In the genomic region with DNA sequence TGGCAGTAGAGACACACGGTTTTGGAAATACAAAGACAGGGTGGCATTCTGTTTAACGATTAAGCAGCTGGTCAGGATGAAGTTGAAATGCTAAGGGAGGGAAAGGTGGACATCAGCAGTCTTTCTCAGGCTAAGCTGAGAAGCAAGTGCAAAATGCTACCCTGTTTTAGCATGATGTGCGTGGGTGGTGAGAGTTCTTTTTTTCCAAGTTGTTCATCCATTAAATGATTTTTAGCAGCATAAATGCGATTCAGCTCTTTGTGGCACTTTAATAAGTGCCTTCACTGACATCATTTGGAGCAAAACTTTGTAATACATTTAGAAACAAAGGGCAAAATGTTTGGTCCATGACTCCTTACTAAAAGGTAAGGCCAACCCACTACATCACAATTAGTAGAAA, we compare ENCODE assay signal across 11 mouse cellular contexts. TPM values are rescaled to one million over a fixed set of nuclear protein-coding genes. Genes with fewer than 3 reads are reported as not detected.
DNase-seq lines count a peak whose midpoint lies in the region; ATAC-seq lines count a peak whose summit lies in the region.
"Had no signal": no experiment of that assay in that cellular context is flagged by ENCODE, and none has a peak within 500 bp of the region (broad histone marks: within the 10 kb centered on the region; RNA-seq: fewer than 3 reads in every experiment).

No protein-coding gene starts in this region.

- peak overlapping the region; percentile 27; the same call in 1 of the 2 replicates for H3K4me3 ChIP-seq in kidney, embryonic 15.5 days (replicated peaks)
- H3K4me3 ChIP-seq in embryonic facial prominence, embryonic 13.5 days: peak overlapping the region; percentile 33; the same call in 1 of the 2 replicates
- peak overlapping the region; percentile 28; the same call in 1 of the 2 replicates for H3K4me3 ChIP-seq in forebrain, embryonic 14.5 days (ENCODE audit: low read depth, low read length)
- H3K4me3 ChIP-seq in midbrain, embryonic 11.5 days (ENCODE audit: low read depth, low read length): peak overlapping the region; percentile 9; the same call in 1 of the 2 replicates
- H3K4me3 ChIP-seq: liver, embryonic 12.5 days had no signal

- H3K9ac ChIP-seq in kidney, embryonic 15.5 days: no peak overlapping the region
- no peak overlapping the region for H3K9ac ChIP-seq in embryonic facial prominence, embryonic 13.5 days
- 0 out of 2 replicates have a peak overlapping the region, but pooled peaks have one; percentile 21 for H3K9ac ChIP-seq in forebrain, embryonic 14.5 days (ENCODE audit: low read length)
- no peak overlapping the region for H3K9ac ChIP-seq in midbrain, embryonic 11.5 days (ENCODE audit: low read length)
- H3K9ac ChIP-seq: liver, embryonic 12.5 days had no signal

- H3K36me3 ChIP-seq in kidney, embryonic 15.5 days: no peaks in the 10 kb centered on the region
- no peaks in the 10 kb centered on the region for H3K36me3 ChIP-seq in embryonic facial prominence, embryonic 13.5 days
- no peaks in the 10 kb centered on the region for H3K36me3 ChIP-seq in forebrain, embryonic 14.5 days (ENCODE audit: control insufficient read depth, insufficient read depth, low read length)
- no peaks in the 10 kb centered on the region for H3K36me3 ChIP-seq in midbrain, embryonic 11.5 days (ENCODE audit: control insufficient read depth, insufficient read depth, low read length)
- H3K36me3 ChIP-seq: liver, embryonic 12.5 days had no signal

- no peak overlapping the region for H3K27ac ChIP-seq in kidney, embryonic 15.5 days
- H3K27ac ChIP-seq in embryonic facial prominence, embryonic 13.5 days: no peak overlapping the region
- H3K27ac ChIP-seq in forebrain, embryonic 14.5 days (ENCODE audit: low read depth, low read length): no peak overlapping the region
- H3K27ac ChIP-seq in midbrain, embryonic 11.5 days (ENCODE audit: low read depth, low read length): no peak overlapping the region
- H3K27ac ChIP-seq: liver, embryonic 12.5 days had no signal

- peak overlapping the region; percentile 50 for H3K4me2 ChIP-seq in kidney, embryonic 15.5 days
- peak overlapping the region; percentile 55 for H3K4me2 ChIP-seq in embryonic facial prominence, embryonic 13.5 days
- H3K4me2 ChIP-seq in forebrain, embryonic 14.5 days (ENCODE audit: low read length): peak overlapping the region; percentile 51
- H3K4me2 ChIP-seq in midbrain, embryonic 11.5 days: peak overlapping the region; percentile 41
- H3K4me2 ChIP-seq: liver, embryonic 12.5 days had no signal

- no peak for ATAC-seq in kidney, embryonic 15.5 days (replicated peaks; ENCODE audit: low FRiP score)
- ATAC-seq in embryonic facial prominence, embryonic 13.5 days (ENCODE audit: insufficient number of reproducible peaks, insufficient read depth, low FRiP score, low TSS enrichment, low read depth): no peak
- ATAC-seq in forebrain, embryonic 14.5 days: peak; percentile 24; the same call in 1 of the 2 replicates
- peak; percentile 20; the same call in 1 of the 2 replicates for ATAC-seq in midbrain, embryonic 11.5 days (ENCODE audit: low FRiP score)
- ATAC-seq: liver, embryonic 12.5 days had no signal

- no peaks in the 10 kb centered on the region for H3K4me1 ChIP-seq in kidney, embryonic 15.5 days
- no peaks in the 10 kb centered on the region for H3K4me1 ChIP-seq in embryonic facial prominence, embryonic 13.5 days
- no peaks in the 10 kb centered on the region for H3K4me1 ChIP-seq in forebrain, embryonic 14.5 days (ENCODE audit: control insufficient read depth, insufficient read depth, low read length)
- no peaks in the 10 kb centered on the region for H3K4me1 ChIP-seq in midbrain, embryonic 11.5 days (ENCODE audit: control insufficient read depth, insufficient read depth, low read length)
- H3K4me1 ChIP-seq: liver, embryonic 12.5 days had no signal

- peaks cover 8% of the 10 kb centered on the region; the same call in 1 of the 2 replicates for H3K27me3 ChIP-seq in kidney, embryonic 15.5 days
- peaks cover 15% of the 10 kb centered on the region for H3K27me3 ChIP-seq in embryonic facial prominence, embryonic 13.5 days
- H3K27me3 ChIP-seq in forebrain, embryonic 14.5 days (replicated peaks; ENCODE audit: control insufficient read depth, insufficient read depth, low read length): no peaks in the 10 kb centered on the region
- H3K27me3 ChIP-seq in midbrain, embryonic 11.5 days (ENCODE audit: control insufficient read depth, insufficient read depth, low read length): no peaks in the 10 kb centered on the region

- H3K9me3 ChIP-seq in kidney, embryonic 15.5 days (replicated peaks): no peaks in the 10 kb centered on the region
- no peaks in the 10 kb centered on the region for H3K9me3 ChIP-seq in embryonic facial prominence, embryonic 13.5 days
- H3K9me3 ChIP-seq in forebrain, embryonic 14.5 days (replicated peaks; ENCODE audit: control insufficient read depth, low read length): no peaks in the 10 kb centered on the region
- H3K9me3 ChIP-seq in midbrain, embryonic 11.5 days (ENCODE audit: control insufficient read depth, low read length): no peaks in the 10 kb centered on the region
- H3K9me3 ChIP-seq: liver, embryonic 12.5 days had no signal

- 37% methylated on average over 4 of the region's 4 CpGs for WGBS in kidney, embryonic 15.5 days
- WGBS in embryonic facial prominence, embryonic 13.5 days: 42% methylated on average over 4 of the region's 4 CpGs
- WGBS in forebrain, embryonic 14.5 days: 27% methylated on average over 4 of the region's 4 CpGs
- 36% methylated on average over 4 of the region's 4 CpGs for WGBS in midbrain, embryonic 11.5 days

- no peak for DNase-seq in kidney, postnatal 25 days
- DNase-seq in forebrain, embryonic 14.5 days (ENCODE audit: low spot score): no peak
- DNase-seq in midbrain, embryonic 11.5 days (ENCODE audit: low spot score, missing footprints): no peak
- no peak for DNase-seq in thymus, postnatal 25 days
- no peak for DNase-seq in lung, postnatal 14 days
- no peak for DNase-seq in ovary, postnatal 36 days (ENCODE audit: low spot score)
- DNase-seq: kidney, adult 18-20 months; thymus, postnatal 4 days had no signal

RNA-seq across cellular contexts. Expression of gene Ndp, which starts 0.3 kb away (rescaled TPM):
- 1.5 and 2.3 TPM in 2 replicates for polyA plus RNA-seq in kidney, embryonic 15.5 days (2015; fragmentation: Nextera tagmentation; extraction: Ambion mirVana)
- polyA plus RNA-seq in embryonic facial prominence, embryonic 13.5 days (2015; fragmentation: Nextera tagmentation; extraction: Ambion mirVana): 3.1 and 4.2 TPM in 2 replicates
- polyA plus RNA-seq in forebrain, embryonic 14.5 days (2014; fragmentation: Nextera tagmentation; extraction: Ambion mirVana): 9.6 and 10.1 TPM in 2 replicates
- polyA plus RNA-seq in midbrain, embryonic 11.5 days (2014; fragmentation: Nextera tagmentation; extraction: Ambion mirVana): 5.0 and 5.1 TPM in 2 replicates

Comparison
In these comparisons a context has a peak if more than half of its experiments do, and no peak if none do; other contexts are left out.
1. ATAC-seq: peak in forebrain, embryonic 14.5 days (single experiment) and midbrain, embryonic 11.5 days (single experiment); none in kidney, embryonic 15.5 days (single experiment) and embryonic facial prominence, embryonic 13.5 days (single experiment).
2. Peak in every context shown above with its lines, with median percentiles within 50 percentile points of each other: H3K4me2 ChIP-seq and H3K4me3 ChIP-seq.